Mouse (Mus musculus) olfactory bulb, adult 2 months (tissue): ENCODE measurements around the gene 1700028P14Rik. TPM values are rescaled to one million over a fixed set of nuclear protein-coding genes. Genes with fewer than 3 reads are reported as not detected.

ENCODE experiments used
- H3K27ac ChIP-seq: fragments of 200-500 bp; 2 replicates; pipeline ENCODE4 v1.5.1; 2012; ENCODE audit warnings: low read depth, low read length; ENCODE audit not compliant: insufficient read depth
- H3K4me1 ChIP-seq: fragments of 200-500 bp; 2 replicates; pipeline ENCODE4 v1.6.1; 2012; ENCODE audit warnings: low read length; ENCODE audit not compliant: control insufficient read depth, insufficient read depth
- H3K4me3 ChIP-seq: fragments of 200-500 bp; 2 replicates; pipeline ENCODE4 v1.5.1; 2012; ENCODE audit warnings: mild to moderate bottlenecking, low read depth, low read length, moderate library complexity; ENCODE audit not compliant: insufficient read depth
- CTCF ChIP-seq: fragments of 200-500 bp; IDR thresholded peaks from 2 replicates; pipeline ENCODE4 v1.5.1; 2012; ENCODE audit warnings: low read depth, mild to moderate bottlenecking, low read length, moderate library complexity; ENCODE audit not compliant: insufficient read depth
- POLR2A ChIP-seq: fragments of 200-500 bp; IDR thresholded peaks from 2 replicates; pipeline ENCODE4 v1.6.1; 2012; ENCODE audit warnings: mild to moderate bottlenecking, low read depth, low read length, moderate library complexity; ENCODE audit not compliant: insufficient read depth
- WGBS: fragments of 180-500 bp; shearing (Covaris S2); methylation state at CpG from one replicate; pipeline ENCODE4 v1.1.7; 2018; 5-methylcytosine and 5-hydroxymethylcytosine counted together
- polyA plus RNA-seq: library from polyadenylated mRNA; stranded (reverse); fragments of >200 nt; gene quantifications from 2 replicates; pipeline ENCODE4 v1.2.4, GENCODE M21; 2012; ENCODE audit warnings: low replicate concordance; ENCODE audit not compliant: missing spikeins, insufficient read depth, insufficient read length

1700028P14Rik gene
- polyA plus RNA-seq, 1 experiment = not detected

DNA sequence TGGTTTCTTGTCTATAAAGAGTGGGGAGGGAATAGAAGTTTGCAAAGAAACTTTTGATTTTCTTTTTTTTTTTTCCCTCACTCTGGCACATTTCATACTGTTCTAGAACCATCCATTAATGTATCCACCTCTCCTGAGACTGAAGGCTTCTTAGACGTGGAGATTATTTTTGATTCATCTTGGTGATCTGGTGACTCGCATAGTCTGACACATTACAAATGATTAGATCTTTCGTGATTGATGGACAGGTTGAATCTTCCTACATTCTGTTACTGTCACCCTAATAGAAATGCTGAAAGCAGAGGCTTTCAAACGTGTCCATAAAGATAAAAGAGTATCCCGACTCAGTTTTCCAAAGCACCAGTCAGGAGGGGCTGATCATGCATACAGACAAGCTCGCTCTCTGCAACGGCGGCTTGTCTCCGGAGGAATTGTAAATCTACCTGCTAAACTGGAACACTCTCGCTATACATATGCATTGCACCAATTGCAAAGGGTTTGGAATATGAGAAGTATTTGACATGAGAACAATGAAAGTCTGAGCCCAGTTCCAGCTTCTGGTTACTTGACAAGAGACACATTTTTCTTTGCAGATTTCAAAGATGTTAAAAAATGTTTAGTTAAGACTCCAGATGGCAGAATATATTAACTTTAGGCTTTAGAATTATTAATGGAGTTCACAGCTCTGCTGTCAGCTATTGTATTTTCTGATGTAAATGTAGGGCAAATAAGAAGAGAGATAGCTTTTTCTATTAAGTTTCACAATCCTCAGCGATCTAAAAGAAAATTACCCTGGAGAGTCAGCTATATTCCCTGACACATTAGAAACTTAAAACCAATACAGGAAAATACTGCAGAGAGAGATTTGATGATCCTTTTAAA lies 20.8 kb downstream of the 1700028P14Rik start:
- WGBS = 81% methylated on average over 11 of the region's 11 CpGs
- H3K4me1 ChIP-seq = no peaks in the 10 kb centered on the region
- no peak overlapping the region for H3K4me3 ChIP-seq
- no peak overlapping the region for H3K27ac ChIP-seq
- no peak for TF ChIP-seq POLR2A
- TF ChIP-seq CTCF = no peak

DNA sequence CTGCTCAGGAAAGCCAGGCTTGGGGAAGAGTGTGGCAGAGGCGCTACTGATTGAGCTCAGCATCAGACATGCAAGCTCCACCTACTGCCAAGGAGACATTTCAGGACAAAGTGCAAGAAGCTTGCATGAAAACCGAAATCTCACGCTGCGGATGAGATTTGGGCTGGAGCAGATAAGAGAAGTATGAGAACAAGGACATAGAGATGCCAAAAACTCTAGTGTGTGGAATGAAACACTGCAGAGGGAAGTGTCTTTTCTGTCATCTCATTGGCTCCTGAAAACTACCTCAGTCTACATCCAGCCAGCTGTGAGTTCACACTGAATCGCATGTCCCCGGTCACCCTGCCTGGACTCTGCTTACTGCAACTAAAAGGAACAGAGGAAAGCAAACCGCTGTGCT lies 38.3 kb downstream of the 1700028P14Rik start:
- H3K4me1 ChIP-seq = no peaks in the 10 kb centered on the region
- WGBS = 92% methylated on average over 7 of the region's 7 CpGs
- TF ChIP-seq POLR2A (no peak), CTCF (no peak)
- no peak overlapping the region for H3K4me3 ChIP-seq
- H3K27ac ChIP-seq = no peak overlapping the region

DNA sequence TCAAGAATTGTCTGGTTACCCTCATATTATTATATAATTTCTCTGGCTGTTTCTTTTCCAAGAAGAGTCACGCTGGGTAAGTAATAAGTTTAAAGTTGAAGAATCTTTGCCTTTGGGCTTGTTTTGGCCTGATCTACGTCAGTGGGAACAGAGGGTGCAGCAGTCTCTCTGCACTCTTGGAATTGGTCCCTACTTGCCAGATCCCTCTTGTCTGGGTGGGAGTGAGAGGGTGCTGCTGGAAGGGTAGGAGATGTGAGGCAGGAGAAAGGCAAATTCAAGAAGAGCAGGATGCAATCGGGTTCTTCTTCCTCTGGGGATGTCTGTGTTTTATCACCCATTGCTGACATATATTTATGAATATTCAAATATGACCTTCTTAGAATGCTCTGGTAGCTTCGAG lies 42.9 kb downstream of the 1700028P14Rik start:
- TF ChIP-seq POLR2A = no peak
- no peak for TF ChIP-seq CTCF
- Histone ChIP-seq H3K4me3 (no peak overlapping the region), H3K4me1 (no peaks in the 10 kb centered on the region), H3K27ac (no peak overlapping the region)
- 83% methylated on average over 4 of the region's 4 CpGs for WGBS

DNA sequence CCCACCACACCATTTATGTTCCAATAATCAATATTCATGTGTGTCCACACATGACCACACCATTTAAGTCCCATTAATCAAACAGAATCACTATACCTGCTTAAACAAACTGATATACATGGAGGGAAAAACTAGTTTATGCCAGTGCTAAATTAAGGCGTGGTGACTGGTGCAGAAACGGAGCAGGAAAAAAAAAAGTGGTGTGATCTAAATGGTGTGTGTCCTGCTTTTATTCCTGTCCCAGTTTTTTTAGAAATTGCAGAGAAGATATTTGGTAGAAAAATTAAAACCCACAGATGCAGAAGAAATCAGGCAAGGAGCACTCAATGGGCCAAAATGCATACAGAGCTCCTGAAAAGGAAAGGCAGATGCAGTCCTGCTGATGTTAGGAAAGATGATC lies 44.7 kb downstream of the 1700028P14Rik start:
- 86% methylated on average over 2 of the region's 2 CpGs for WGBS

DNA sequence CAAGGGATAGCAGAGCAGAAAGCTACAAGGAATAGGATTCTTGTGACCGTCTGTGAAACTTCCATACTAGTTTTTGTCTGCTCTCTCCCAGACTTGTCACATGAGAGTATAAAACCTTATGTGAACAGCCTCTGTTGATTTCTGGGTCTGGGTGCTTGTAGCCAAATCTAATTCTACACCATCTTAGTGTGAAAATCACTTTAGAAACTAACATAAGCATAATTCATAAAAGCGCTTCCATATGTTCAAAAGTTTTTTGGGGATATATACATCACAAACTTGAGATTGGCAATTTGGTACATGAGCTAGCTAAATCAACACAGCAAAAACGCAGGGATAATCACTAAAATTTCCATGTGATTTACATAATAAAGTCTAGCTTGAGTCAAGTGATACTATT lies 57.7 kb downstream of the 1700028P14Rik start:
- Histone ChIP-seq H3K27ac (no peak overlapping the region), H3K4me1 (no peaks in the 10 kb centered on the region), H3K4me3 (no peak overlapping the region)
- 95% methylated on average over 3 of the region's 3 CpGs for WGBS
- no peak for TF ChIP-seq POLR2A
- no peak for TF ChIP-seq CTCF

More for the DNA sequence above, 44.7 kb downstream of the 1700028P14Rik start:
- TF ChIP-seq CTCF = no peak
- TF ChIP-seq POLR2A = no peak
- no peak overlapping the region for H3K4me3 ChIP-seq
- no peaks in the 10 kb centered on the region for H3K4me1 ChIP-seq
- H3K27ac ChIP-seq = no peak overlapping the region

DNA sequence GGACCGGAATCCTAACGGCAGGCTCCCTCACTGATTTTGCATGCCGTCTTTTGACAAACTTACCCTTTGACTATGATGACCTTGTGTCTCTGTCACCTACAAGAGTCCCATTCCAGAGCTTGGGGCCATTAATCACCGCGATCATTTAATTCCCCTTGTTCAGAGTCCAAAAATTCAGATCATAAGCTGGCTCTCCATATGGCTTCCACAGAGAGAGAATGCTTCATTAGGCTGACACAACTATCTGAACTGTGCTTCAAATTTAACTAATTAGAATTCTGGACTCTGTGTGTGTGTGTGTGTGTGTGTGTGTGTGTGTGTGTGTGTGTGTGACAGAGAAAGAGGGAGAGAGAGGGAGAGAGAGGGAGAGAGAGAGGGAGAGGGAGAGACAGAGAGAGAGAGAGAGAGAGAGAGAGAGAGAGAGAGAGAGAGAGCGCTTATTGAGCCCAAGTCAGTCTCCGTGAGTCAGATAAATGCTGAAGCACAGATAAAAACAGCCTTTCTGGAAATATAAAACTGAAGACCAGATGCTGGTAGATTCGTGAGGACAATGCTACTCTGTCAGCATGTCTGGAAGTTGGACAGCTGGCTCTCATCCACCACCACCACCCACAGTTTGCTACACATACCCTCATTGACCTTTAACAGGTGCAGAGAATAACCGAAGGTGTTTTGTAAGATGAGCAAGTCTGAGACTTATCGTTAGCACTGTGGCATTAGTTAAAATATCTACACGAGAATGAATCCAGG lies 73.8 kb downstream of the 1700028P14Rik start:
- TF ChIP-seq POLR2A (no peak), CTCF (no peak)
- no peak overlapping the region for H3K27ac ChIP-seq
- 62% methylated on average over 11 of the region's 11 CpGs for WGBS
- H3K4me3 ChIP-seq = no peak overlapping the region
- no peaks in the 10 kb centered on the region for H3K4me1 ChIP-seq

DNA sequence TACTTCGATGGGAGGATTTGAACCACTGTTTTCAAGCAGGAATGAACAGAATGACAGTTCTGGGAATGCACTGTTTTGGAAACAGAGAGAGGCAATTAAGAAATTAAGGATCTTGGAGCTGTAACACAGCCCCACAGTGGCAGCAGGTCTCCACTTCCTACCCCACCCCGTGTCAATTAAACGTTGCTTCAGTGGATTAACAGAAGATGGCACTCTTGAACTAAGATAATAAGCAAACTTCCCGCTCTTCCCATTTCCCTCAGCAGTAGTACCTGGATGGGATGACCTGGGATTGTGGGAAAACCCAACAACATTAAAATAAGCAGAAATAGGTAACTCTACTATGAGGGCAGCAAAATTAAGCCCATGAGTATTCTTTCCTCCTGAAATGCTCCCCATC lies 75.9 kb downstream of the 1700028P14Rik start:
- 47% methylated on average over 4 of the region's 4 CpGs for WGBS
- TF ChIP-seq POLR2A (no peak), CTCF (no peak)
- H3K4me3 ChIP-seq = no peak overlapping the region
- H3K4me1 ChIP-seq = no peaks in the 10 kb centered on the region
- H3K27ac ChIP-seq = no peak overlapping the region

DNA sequence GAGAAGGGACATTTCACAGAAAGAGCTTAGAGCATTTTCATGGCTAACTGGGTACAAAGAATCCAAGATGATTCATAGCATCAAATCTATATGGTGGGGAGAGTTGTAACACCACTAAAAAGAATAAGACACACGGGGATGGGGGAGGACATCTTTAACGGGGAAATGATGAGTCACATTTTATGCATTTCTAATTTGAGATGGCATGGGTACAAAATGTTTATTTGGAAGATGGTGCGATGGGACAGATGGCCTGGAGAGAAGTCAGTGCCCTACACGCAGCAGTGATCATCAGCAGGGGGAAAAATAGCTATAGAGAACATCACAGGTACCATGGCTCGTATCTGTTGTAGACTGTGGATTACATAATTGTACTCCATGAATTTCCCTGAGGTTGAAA lies 88.9 kb downstream of the 1700028P14Rik start:
- no peak overlapping the region for H3K27ac ChIP-seq
- TF ChIP-seq CTCF (no peak), POLR2A (no peak)
- no peak overlapping the region for H3K4me3 ChIP-seq
- no peaks in the 10 kb centered on the region; the same call in 1 of the 2 replicates for H3K4me1 ChIP-seq
- WGBS = 54% methylated on average over 5 of the region's 5 CpGs

DNA sequence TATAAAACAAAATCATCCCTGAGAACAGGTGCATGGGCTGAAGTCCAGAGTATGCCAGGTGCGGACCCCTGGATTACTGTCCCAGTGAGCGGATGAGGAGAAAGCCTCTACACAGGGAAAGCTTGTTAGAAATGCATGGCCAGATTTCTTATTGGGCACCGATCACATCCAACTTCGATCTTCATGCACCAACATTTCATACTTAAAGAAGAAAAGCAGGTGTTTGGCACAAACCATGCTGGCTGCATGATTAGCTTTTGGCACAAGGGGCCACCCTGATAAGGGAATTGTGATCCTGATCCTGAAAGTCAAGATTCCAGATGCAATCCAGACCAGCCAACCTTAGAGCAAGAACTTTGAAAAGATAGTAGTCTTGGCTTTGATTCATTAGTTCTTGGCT lies 90.0 kb downstream of the 1700028P14Rik start:
- no peak overlapping the region for H3K4me3 ChIP-seq
- no peak for TF ChIP-seq CTCF
- no peaks in the 10 kb centered on the region; the same call in 1 of the 2 replicates for H3K4me1 ChIP-seq
- 89% methylated on average over 4 of the region's 4 CpGs for WGBS
- no peak overlapping the region for H3K27ac ChIP-seq
